Mouse (Mus musculus) granulocyte monocyte progenitor cell, adult 5-6 weeks (primary cell): Measurements from ENCODE around the gene Cntnap2. TPM values are rescaled to one million over a fixed set of nuclear protein-coding genes. Genes with fewer than 3 reads are reported as not detected.

Source experiments
- ATAC-seq: replicated peaks from 2 replicates; pipeline ENCODE4 v1.8.0; 2016; ENCODE audit warnings: mild to moderate bottlenecking, moderate TSS enrichment, inconsistent platforms; ENCODE audit not compliant: poor library complexity, severe bottlenecking
- total RNA-seq, 2 experiments: library from RNA; stranded (forward) in 1 of 2; stranded (reverse) in 1 of 2; fragments of 200-712, 200-1000 nt in 1 of 2; fragments of >200 nt in 1 of 2; fragmentation: Nextera tagmentation in 1 of 2; gene quantifications; 2 replicates each; pipeline ENCODE4 v1.2.3; 2014 to 2017

The Cntnap2 gene
- total RNA-seq, 2 experiments from 2014 or later = not detected

DNA sequence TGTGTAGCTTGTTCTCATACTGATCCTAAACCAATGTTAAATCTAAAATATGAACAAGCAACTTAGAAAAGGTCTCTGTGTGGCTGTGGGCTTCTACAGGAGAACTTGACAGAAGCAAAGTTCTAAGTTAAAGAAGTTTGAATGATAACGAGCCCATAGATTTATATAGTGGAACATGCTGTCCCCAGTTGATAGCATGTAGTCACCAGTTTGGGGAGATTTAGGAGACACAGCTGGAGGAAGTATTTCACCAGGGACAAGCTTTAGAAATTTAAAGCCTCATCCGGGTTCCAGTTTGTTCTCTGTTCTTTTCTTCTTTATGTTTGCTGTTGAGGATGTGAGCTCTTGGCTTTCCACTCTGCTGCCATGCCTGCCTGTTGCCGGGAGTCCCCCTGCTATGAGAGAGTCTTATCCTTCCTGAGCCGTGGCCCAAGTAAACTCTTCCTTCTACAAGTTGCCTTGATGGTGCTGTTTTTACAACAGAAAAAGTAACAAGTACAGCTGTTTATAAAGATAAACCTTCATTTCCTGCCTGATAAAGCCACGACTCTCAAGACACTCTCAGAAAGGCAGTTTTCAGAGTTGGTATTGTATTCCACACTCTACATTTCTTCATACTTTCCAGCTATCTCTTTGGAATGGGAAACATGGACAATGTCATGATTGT, 2264.1 kb downstream of the Cntnap2 start:
- no peak for ATAC-seq

DNA sequence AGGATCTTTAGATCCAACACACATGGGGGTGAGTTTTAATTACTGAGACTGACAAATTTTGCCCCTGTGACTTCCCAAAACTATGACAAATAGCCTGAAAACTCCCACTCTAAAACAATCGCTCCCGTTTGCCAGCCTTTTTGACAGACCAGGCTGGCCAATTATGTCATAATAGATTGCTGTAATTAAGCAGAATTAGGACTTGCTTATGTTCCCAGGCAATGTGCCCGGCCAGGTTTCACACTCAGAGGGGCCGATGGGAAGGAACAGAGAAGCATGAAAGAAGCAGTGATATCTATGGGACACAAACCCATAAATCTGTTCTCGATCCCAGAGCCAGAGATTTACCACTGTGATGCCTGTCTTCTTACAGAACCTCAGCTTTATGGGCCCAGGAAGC, 2264.7 kb downstream of the Cntnap2 start:
- ATAC-seq = no peak

- ATAC-seq = no peak
These were observed 2269.1 kb downstream of the Cntnap2 start for GRCm38 (mm10) chr6:47328281-47328680.

GRCm38 (mm10) chr6:47329212-47329611, 2270.1 kb downstream of the Cntnap2 start:
- ATAC-seq = no peak

DNA sequence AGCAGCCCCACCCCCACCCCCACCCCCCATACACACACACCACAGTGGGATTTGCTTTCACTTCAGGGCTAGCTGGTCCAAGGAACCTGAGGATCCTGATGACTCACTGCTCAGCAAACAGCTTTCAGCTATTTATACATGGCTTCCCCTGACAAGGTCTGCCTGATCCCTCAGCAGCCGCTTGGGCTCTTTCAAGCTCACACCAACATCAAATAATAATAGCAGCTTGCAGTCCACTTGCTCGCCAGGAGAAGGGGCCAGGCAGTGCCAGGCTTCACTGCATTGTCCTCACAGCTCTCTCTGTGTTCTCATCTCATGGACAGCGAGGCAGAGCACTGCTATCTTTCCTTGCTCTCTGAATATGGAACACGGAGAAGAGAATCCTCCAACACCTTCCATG, 2273.9 kb downstream of the Cntnap2 start:
- no peak for ATAC-seq

DNA sequence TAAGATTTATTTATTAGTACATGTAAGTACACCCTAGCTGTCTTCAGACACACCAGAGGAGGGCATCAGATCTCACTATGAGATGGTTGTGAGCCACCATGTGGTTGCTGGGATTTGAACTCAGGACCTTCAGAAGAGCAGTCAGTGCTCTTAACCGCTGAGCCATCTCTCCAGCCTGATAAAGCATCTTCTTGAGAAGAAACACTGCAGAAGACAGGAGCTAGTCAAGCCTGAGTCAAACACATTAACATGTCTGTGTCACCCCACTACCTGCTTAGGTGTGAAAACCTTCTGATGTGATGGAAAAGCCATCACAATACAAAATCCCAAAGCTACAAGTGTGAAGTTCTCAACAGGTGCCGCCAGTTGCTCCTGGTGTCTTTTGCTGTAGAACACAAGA, 2275.2 kb downstream of the Cntnap2 start:
- ATAC-seq = no peak

DNA sequence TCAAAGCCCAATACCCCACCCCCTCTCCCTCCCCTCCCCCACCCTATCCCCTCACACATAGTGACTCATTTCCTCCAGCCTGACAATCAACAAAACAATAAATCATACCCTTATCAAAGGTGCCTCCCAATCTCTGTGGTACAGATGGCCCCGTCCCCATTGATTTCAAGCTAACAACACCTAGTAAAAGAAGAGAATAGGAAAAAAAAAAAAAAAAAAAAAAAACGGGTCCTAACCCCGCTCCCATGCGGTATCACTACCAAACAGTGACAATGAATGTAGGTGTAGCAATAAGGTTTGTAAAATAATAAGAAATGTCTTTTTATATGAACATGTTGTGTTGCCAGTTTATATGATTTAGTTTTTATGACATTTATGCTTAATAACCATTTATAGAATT, 2278.1 kb downstream of the Cntnap2 start:
- ATAC-seq = no peak

DNA sequence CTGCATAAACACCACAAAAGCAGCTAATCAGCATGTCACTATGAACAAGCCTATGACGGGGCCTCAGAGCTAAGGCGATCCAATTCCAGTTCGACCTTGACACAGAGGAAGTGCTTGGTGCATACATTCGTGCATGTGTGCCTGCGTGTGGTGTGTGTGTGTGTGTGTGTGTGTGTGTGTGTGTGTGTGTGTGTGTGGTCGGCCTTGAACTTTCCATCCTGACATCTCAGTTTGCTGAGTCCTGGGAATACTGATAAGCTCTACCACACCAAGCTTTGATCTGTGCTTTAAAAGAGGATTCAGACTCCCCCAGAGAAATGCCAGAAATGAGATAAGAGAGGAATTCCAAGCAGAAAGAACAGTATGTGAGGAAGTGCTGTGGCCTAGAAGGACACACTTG, 2279.0 kb downstream of the Cntnap2 start:
- ATAC-seq = no peak

GRCm38 (mm10) chr6:47340813-47341502, 2281.8 kb downstream of the Cntnap2 start:
- no peak for ATAC-seq

GRCm38 (mm10) chr6:47341503-47341884, 2282.3 kb downstream of the Cntnap2 start:
- no peak for ATAC-seq

DNA sequence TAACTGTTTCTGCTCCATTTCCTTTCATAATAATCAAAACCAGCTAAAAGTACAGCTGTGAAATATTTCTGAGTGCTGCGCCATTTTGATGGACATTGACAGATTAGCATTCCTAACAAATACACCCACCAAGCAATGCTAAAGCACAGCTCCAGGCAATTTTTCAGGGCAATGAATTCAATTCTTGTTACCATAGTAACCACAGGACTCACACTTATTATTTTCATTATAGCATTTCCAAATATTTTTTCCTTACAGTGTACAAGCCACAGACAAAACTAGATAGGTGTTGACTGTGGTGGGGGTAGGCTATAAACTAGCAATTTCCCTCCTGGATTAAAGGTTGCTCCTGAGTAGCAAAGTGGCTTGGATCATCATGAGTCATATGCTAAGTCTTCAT, 2284.1 kb downstream of the Cntnap2 start:
- ATAC-seq = no peak

DNA sequence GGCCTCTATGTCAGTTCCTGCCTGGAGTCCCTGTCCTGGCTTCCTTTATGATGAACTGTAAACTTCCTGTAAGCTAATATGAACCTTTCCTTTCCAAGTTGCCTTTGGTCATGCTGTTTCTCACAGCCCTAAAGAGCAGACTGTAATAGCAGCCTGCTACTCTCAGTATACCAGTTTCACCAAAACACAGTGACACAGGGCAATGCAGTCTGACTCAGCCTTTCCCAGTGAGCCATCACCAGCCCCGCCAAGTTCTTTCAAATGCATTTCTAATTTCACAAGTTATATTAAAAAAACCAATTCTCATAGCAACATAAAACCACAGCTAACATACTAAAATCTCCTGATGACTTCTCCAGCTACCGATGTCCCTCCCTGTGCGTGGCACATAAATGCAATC, 2285.5 kb downstream of the Cntnap2 start:
- ATAC-seq = no peak

GRCm38 (mm10) chr6:47350100-47350690, 2291.0 kb downstream of the Cntnap2 start:
- ATAC-seq = no peak
